Mouse (Mus musculus) G1E-ER4 (cell line): ENCODE data around the gene Axin1. TPM values are rescaled to one million over a fixed set of nuclear protein-coding genes. Genes with fewer than 3 reads are reported as not detected.

ENCODE experiments used
- GATA1 ChIP-seq: IDR thresholded peaks from one replicate; pipeline ENCODE4 v1.8.0; 2012; ENCODE audit warnings: low read length, inconsistent platforms
- polyA plus RNA-seq: library from polyadenylated mRNA; stranded (reverse); fragments of >175 nt; gene quantifications from 2 replicates; pipeline ENCODE4 v1.2.3, GENCODE M21; 2012

Gene Axin1
- polyA plus RNA-seq, 1 experiment, result 45.3 TPM

DNA sequence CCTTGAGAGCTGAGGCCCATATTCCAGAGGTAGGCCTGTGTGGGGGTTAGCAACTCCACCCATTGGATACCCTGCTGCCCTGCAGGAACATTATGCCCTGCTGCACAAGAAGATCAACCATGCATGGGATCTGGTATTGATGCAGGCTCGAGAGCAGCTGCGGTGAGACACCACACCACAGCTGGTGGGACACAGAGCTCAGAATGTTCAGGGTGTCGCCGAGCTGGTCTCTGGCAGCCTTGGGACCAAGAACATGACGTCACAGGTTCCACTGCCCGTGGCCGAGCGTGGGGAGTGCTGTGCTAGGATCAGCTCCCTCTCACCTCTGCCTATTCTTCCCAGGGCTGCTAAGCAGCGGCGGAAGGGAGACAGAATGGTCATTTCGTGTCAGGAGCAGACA is 66.3 kb downstream of the Axin1 start:
- no peak for TF ChIP-seq GATA1

DNA sequence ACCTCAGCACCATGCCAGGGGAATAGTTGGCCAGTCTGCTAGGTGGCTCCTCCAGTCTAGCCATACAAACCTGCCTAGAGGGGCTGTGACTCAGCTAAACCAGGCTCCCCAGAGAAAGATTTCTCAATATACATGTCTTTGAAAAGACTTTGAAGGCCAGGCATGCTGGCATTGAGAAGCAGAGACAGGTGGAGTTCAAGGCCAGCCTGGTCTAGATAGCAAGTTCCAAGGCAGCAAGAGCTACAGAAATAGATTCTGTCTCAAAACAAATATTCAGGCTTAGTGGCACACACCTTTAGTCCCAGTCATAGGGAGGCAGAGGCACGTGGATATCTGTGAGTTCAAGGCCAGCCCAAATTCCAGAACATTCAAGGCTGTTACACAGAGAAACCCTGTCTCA is 67.9 kb downstream of the Axin1 start:
- TF ChIP-seq GATA1, result no peak

DNA sequence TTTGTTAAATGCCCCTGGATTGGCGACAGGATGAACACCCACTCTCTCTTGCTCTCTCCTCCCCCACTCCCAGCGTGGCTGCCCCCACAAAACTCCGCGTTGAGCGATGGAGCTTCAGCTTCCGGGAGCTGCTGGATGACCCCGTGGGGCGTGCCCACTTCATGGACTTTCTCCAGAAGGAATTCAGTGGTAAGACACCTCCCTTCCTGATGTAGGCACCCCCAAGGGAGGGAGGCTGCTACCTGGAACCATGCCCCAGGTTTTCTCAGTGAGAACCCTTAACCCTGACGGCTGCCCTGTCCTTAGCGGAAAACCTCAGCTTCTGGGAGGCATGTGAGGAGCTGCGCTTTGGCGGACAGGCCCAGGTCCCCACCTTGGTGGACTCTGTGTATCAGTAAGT is 69.2 kb downstream of the Axin1 start, which contains the start of gene Arhgdig:
Gene Arhgdig (minus strand): TSS at position 101 of the 400 bp plus-strand sequence.
- TF ChIP-seq GATA1, result no peak

DNA sequence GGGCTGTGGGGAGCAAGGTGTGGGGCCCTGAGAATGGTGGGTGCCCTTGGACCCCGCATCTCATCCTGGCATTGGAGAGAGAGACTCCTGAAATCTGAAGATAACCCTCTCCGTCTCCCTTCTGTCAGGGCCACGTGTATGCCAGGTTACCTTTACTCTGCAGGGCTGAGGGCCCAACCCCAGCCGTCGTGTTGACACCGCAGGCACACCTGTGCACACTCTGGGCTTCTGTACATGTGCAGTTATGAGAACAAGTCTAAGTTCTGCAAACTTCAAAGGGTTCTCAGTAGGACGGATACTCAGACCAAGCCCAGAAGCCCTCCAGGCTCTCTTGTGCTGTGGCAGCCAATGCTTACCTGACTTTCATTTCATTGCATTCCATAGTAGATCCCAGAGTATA is 73.8 kb downstream of the Axin1 start:
- TF ChIP-seq GATA1, result no peak

DNA sequence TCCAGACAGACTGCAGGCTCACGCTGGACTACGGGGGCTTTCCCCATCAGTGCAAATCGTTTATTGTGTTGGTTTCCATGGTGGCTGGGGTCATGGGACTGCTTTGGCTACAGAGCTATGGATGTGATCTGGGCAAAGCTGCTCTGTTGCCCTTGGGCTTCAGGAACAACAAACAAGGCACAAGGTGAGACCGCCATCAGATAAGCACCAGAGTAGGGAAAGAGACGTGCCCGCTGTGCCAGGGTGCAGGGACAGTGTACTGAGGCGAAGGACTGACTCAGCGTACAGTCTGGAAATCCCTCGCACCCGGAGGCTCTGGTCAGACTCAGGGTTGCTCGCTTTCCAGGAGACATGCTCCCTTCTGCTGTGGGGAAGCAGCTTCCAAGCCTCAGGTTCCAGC is 74.2 kb downstream of the Axin1 start:
- no peak for TF ChIP-seq GATA1

DNA sequence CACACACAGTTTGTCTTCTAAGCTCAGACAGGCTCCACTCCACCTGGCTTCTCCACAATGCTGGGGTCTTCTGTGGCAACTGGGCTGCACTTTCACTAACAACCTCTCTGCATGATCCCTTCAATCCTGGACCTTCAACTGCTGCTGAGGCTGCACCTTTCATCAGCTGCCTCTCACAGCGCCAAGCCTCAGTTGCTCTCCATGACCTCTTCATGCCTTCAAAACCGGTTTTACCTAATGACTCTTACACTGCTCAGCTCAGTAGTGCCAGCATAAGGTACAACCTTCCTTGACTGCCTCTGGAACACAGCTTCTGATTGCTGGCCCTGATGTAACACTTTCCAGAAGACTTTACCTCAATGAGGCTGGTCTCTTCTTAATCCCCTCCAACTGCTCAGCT is 83.0 kb downstream of the Axin1 start:
- TF ChIP-seq GATA1, result no peak

DNA sequence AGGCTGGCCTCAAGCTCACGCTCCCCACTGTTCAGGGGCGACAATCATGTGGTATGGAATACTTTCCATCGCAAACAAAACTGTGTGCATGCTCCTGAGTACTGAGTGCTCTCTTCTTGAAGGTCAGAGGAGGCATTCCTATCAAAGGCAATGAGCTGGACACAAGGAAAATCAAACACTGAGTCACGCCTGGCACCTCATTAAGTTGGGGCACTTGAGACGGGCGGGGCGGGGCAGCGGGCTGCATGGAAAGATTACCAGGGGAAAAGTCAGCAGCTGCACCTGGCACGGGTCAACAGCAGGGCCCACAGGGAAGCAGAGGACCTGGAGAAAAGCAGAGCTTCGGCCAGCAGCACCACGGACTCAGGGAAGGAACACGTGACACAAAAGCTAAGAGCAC is 86.7 kb downstream of the Axin1 start:
- no peak for TF ChIP-seq GATA1

DNA sequence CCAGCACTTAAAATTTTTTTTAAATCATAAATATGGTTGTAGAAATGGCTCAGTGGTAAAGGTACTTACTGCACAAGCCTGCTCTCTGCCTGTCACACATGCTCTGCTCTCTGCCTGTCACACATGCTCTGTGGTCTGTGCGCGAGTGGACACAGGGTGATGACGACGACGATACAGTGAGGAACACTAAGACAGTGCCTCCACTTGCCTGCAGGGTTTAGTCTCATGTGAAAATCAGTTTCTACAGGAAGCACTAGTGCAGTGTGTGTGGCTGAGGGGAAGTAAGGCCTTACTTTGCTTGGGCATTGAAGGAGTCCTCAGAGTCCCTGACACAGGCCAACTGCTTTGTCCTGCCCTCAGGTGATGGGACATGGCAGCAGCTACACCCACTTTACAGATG is 91.3 kb downstream of the Axin1 start:
- TF ChIP-seq GATA1, result no peak

DNA sequence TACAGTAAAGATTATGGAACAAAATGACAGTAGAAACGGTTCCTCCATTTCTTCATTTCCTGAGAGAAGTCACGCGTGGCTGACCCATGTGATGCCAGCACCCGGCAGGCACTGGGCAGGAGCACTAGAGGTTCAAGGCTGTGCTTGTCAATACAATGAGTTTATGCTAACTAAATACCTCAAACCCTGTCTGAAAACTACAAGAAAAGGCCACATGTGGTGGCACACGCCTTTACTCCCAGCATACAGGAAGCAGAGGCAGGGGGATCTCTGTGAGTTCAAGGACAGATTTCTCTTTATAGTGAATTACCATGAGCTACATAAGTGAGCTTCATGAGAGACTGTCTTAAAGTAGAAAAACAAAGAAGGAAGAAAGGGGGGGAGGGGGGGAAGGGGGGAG is 92.7 kb downstream of the Axin1 start:
- no peak for TF ChIP-seq GATA1

DNA sequence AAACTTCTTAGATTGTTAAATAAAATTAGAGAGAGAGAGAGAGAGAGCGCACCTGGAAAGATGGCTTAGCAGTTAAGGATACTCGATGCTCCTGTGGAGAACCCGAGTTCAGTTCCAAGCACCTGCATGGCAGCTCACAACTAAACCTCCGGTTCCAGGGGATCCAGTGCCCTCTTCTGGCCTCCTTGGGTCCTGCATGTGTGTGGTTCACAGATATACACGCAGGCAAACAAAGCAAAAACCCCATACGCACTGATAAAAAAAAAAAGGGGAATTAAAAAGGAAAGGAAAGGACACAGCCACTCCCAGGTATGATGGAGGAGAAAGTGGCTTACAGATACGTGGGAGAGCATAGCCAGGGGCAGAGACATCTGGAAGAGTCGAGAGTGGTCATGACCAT is 94.4 kb downstream of the Axin1 start:
- no peak for TF ChIP-seq GATA1

DNA sequence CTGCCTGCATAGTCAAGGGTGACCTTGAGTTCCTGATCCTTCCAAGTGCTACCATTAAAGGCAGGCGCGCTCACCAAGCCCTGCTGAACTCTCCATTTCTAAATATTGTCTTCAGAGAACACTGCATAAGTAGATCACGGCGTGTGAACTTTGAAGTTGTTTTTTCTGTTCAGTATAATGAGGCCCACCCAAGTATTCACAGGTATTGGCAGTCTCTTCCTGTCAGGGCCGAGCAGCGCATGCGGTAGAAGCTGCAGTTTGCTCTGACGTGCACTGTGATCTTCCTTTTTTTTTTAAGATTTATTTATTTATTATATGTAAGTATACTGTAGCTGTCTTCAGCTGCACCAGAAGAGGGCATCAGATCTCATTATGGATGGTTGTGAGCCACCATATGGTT is 95.9 kb downstream of the Axin1 start:
- TF ChIP-seq GATA1, result no peak

DNA sequence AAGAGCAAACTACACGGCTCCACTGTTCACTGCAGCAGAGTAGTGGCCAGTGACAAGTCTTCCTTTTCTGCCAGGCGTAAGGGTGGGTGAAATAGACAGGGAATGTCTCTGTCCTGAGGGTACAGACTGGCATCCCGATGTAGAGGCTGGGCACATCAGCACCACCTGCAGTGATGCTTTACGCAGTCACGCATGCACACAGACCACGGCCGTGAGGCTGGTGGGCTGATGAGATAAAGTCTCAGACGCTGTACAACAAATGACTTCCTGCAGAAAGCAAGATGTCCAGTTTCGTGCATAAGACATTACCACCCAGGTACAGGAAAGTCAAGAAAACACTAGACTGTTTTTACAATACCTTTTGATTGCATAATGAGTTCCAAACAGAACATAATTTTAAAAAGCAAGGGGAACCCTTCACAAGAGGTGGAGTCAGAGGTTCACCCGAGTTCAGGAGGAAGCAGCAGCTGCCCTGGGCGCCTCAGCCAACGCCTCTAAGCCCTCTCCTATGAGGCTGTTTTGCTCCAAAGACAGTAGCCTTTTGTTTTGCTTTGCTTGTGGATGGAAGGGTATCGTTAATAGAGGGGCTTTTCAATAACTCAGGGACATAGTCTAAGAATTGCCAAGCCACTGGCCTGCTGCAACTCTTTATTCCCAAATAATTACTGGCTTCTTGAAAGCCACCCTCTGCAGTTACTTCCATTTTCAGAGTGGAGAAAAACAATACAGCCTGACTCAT is 96.8 kb downstream of the Axin1 start:
- TF ChIP-seq GATA1, result no peak

DNA sequence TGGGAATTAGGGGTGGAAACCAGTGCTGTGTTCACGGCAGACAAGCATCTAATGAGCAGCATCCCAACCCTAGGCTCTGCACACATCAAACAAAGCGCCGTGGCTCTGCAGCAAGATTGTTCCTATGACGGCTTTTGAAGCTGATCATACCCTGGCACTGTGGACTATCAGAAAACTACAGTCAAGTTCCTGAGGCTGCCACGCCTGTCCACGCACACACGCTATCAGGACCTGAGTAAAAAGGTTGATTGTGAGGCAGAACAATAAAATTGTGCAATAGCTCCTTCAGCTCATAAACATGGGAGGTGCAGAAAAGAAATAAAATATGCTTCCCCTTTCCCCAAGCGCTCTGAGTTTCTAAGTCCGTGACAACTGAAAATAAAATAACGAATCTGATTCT is 99.2 kb downstream of the Axin1 start:
- no peak for TF ChIP-seq GATA1

DNA sequence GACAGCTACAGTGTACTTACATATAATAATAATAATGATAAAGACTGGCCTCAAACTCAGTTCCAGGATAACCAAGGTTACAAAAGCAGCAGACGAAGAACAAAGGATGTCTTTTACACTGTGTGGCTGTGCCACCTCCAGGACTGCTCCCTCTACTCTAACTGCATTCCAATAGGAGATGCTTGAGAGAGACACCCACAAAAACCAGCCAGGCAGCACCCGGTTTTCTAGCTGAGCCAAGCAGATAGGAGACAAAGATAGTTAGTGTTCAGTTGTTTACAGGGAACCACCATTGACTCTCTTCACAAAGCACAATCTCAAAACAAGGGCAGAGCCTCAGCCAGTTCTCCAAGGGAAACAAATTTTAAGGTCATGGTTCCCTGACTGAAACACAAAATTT is 101.1 kb downstream of the Axin1 start:
- TF ChIP-seq GATA1, result no peak

DNA sequence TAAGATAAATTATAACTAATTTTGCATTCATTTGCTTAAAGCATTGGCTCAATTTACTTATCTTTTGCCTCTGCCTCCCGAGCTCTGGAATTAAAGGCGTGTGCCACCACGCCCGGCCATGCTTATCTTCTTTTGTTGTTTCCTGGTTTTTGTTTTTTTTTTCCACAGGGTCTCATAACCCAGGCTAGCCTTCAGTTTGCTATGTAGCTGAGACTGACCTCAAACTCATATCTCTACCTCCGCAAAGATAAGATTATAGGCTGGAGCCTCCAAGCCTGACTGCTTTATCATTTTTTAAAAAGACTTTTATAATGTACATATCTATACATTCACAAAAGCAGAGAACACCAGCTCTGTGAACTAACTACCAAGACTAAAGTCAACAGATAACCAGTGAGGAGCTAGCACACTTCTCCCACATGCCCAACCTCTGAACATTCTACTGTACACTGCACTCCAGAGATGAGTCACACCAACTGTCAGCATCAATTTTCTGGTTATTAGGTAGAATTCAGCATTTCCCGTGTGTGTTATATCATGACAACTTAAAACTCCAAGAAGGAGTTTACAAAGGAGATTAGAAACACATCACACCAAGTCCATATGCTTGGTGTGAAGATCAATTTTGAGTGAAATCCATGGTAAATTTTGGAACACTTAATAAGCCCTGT is 101.8 kb downstream of the Axin1 start:
- TF ChIP-seq GATA1, result peak; percentile 81

DNA sequence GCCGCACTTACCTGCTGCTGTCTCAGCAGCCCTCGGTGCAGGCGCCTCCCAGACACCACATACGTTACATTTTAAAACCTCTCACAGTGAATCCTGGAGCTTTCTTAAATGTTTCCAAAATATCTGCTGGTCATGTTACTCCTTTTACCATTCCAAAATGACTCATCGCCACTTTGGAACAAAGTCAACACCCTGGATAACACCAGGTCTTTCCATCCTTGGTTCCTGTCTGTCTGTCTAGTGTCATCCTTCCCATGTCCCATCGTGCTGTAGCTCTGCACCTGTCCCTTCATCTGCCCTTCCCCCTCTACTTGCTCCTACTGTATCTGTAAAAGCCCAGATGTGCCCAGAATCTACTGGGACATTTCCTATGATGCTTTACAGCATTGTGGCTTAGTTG is 102.5 kb downstream of the Axin1 start:
- no peak for TF ChIP-seq GATA1

DNA sequence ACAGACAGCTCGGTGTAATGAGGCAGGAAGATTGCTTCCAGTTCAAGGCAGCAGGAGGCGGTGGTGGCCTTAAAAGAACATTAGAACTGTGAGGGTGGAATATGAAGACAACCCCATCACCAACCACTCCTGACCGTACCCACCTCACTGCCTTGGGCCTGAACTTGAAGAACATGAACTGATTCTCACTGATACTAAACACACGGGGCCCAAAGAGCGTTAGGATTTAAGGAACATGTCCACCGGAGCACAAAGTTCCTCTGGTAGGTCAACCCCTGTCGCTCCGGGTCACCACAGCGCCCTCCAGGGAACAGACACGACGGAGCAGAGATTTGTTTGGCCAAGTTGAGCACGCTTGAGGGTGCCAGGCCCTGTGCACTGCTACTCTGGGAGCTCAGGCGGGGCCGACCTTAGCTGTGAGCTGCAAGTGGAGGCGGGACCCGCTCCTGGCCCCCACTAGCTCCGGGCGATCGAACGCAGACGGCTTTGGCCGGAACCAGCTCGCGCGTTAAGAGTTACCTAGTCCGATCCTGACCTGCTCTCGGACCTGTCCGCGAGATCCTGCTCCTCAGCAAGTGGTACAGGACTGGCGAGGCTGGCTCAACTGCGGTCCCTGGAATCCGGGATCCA is 105.1 kb downstream of the Axin1 start:
- TF ChIP-seq GATA1, result no peak
